Mouse (Mus musculus) neural tube, embryonic 11.5 days (tissue): ENCODE measurements around the gene Ptprt. TPM values are rescaled to one million over a fixed set of nuclear protein-coding genes. Genes with fewer than 3 reads are reported as not detected.

Experiments
- ATAC-seq: fragments of 200-750 bp; cut with Nextera tagmentation; 2 replicates; pipeline ENCODE4 v1.8.0; 2017; ENCODE audit warnings: moderate number of reproducible peaks, mild to moderate bottlenecking, moderate TSS enrichment, moderate library complexity; ENCODE audit not compliant: insufficient read depth, low FRiP score, low TSS enrichment
- DNase-seq: peaks from one replicate; pipeline ENCODE4 v3.0.0-alpha.2; 2015; ENCODE audit warnings: low spot score
- H3K27ac ChIP-seq: fragments of 300-500 bp; sonication (generic); 2 replicates; pipeline ENCODE4 v1.5.1; 2014; ENCODE audit warnings: low read depth, mild to moderate bottlenecking, low read length
- H3K27me3 ChIP-seq: fragments of 300-500 bp; sonication (generic); 2 replicates; pipeline ENCODE4 v1.6.1; 2014; ENCODE audit warnings: mild to moderate bottlenecking, low read length, mixed read lengths; ENCODE audit not compliant: control insufficient read depth, insufficient read depth
- H3K36me3 ChIP-seq: fragments of 300-500 bp; sonication (generic); 2 replicates; pipeline ENCODE4 v1.6.1; 2014; ENCODE audit warnings: mild to moderate bottlenecking, low read length, moderate library complexity, mixed read lengths; ENCODE audit not compliant: control insufficient read depth, insufficient read depth
- H3K4me1 ChIP-seq: fragments of 300-500 bp; sonication (generic); 2 replicates; pipeline ENCODE4 v1.6.1; 2014; ENCODE audit warnings: low read length, mixed read lengths; ENCODE audit not compliant: control insufficient read depth, insufficient read depth
- H3K4me2 ChIP-seq: fragments of 300-500 bp; sonication (generic); 2 replicates; pipeline ENCODE4 v1.6.1; 2014; ENCODE audit warnings: low read depth, mild to moderate bottlenecking, moderate library complexity
- H3K4me3 ChIP-seq: fragments of 300-500 bp; sonication (generic); 2 replicates; pipeline ENCODE4 v1.5.1; 2014; ENCODE audit warnings: low read depth, low read length
- H3K9ac ChIP-seq: fragments of 300-500 bp; sonication (generic); 2 replicates; pipeline ENCODE4 v1.6.1; 2014; ENCODE audit warnings: mild to moderate bottlenecking, low read length
- H3K9me3 ChIP-seq: fragments of 300-500 bp; sonication (generic); 2 replicates; pipeline ENCODE4 v1.6.1; 2016; ENCODE audit warnings: low read length; ENCODE audit not compliant: control insufficient read depth
- WGBS: fragments of 180-500 bp; shearing (Covaris S2); extraction: QIAGEN DNeasy Blood & Tissue Kit; methylation state at CpG from one replicate; pipeline ENCODE4 v1.1.7; 2014; 5-methylcytosine and 5-hydroxymethylcytosine counted together
- polyA plus RNA-seq: library from polyadenylated mRNA; unstranded; fragments of >200 nt; fragmentation: Nextera tagmentation; extraction: Ambion mirVana; gene quantifications from 2 replicates; pipeline ENCODE4 v1.2.1, GENCODE M21; 2014

The Ptprt gene
- polyA plus RNA-seq, 1 experiment from 2014 or later = 1.6 TPM

DNA sequence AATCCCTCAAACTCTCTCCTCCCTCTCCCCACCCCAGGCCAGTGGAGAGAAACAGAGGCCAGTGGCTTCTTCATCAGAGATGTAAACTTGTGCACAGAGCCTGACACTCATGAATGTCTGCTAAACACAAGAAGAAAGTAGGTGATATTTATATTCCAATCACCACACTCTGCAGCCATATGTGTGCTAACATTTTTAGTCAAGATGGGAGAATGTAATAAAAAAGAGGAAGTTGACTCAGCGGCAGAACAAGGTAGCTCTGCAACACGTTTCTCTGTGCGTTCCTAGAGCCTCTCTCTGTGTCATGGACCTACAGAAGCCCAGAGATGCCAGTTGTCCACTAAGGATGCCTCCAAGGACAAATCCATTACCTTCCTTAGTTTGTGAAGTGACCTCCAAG is 34.9 kb downstream of the Ptprt start:
- 93% methylated on average over 3 of the region's 3 CpGs for WGBS
- H3K9me3 ChIP-seq = no peaks in the 10 kb centered on the region
- H3K4me1 ChIP-seq = no peaks in the 10 kb centered on the region
- no peak overlapping the region for H3K4me2 ChIP-seq
- no peak for DNase-seq
- no peak overlapping the region for H3K9ac ChIP-seq
- no peak for ATAC-seq
- no peaks in the 10 kb centered on the region for H3K36me3 ChIP-seq
- no peak overlapping the region for H3K27ac ChIP-seq
- no peaks in the 10 kb centered on the region for H3K27me3 ChIP-seq
- no peak overlapping the region for H3K4me3 ChIP-seq

DNA sequence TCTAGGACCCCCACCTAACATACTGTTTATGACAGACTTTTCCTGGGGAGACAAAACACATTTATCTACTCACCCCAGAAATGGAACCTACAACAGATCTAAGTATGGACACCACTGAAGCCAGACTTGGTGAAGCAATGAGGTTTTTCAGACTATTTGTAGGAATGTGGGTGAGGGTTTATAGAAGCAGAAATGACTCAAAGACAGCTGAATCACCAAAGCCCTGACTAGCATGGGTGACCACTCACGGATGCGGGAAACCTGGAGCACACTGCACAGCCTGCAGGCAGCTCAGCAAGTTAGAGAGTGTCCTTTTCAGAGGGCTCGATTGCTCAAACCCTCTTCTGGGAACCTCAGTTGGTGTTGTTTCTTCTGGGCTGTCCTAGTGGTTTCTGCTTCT is 36.2 kb downstream of the Ptprt start:
- ATAC-seq (no peak), DNase-seq (no peak)
- H3K9ac ChIP-seq = no peak overlapping the region
- H3K4me2 ChIP-seq = no peak overlapping the region
- 87% methylated on average over 3 of the region's 3 CpGs for WGBS
- H3K4me3 ChIP-seq = no peak overlapping the region
- no peaks in the 10 kb centered on the region for H3K9me3 ChIP-seq
- H3K27ac ChIP-seq = no peak overlapping the region
- no peaks in the 10 kb centered on the region for H3K27me3 ChIP-seq
- no peaks in the 10 kb centered on the region for H3K36me3 ChIP-seq
- H3K4me1 ChIP-seq = no peaks in the 10 kb centered on the region

DNA sequence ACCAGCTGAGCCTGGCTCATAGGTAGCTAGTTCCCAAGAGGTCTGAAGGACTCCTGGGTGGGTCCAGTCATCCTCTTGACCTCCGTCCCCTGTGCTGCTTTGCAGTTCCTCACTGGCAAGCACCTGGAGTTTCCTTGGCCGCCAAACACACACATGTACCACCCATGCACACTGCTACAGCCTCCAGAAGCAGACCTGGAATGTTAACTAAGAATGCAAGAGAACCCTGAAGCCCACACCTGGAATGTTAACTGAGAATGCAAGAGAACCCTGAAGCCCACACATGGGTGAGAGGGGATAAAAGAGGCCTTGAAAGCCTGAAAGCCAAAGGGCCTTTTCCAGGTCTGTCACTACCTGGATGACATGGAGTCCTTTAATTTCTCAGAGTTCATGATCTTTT is 46.7 kb downstream of the Ptprt start:
- H3K4me2 ChIP-seq = no peak overlapping the region
- H3K4me3 ChIP-seq = no peak overlapping the region
- no peak for DNase-seq
- H3K27me3 ChIP-seq = no peaks in the 10 kb centered on the region
- 82% methylated on average over 2 of the region's 2 CpGs for WGBS
- H3K9ac ChIP-seq = no peak overlapping the region
- H3K4me1 ChIP-seq = no peaks in the 10 kb centered on the region
- H3K9me3 ChIP-seq = no peaks in the 10 kb centered on the region
- no peak overlapping the region for H3K27ac ChIP-seq
- no peak for ATAC-seq
- no peaks in the 10 kb centered on the region for H3K36me3 ChIP-seq

GRCm38 (mm10) chr2:162613480-162613879 is 47.5 kb downstream of the Ptprt start:
- WGBS = 71% methylated on average over 4 of the region's 4 CpGs
- Histone ChIP-seq H3K4me2 (no peak overlapping the region), H3K9ac (no peak overlapping the region), H3K27ac (no peak overlapping the region), H3K36me3 (no peaks in the 10 kb centered on the region), H3K9me3 (no peaks in the 10 kb centered on the region), H3K27me3 (no peaks in the 10 kb centered on the region), H3K4me3 (no peak overlapping the region), H3K4me1 (no peaks in the 10 kb centered on the region)
- ATAC-seq (no peak), DNase-seq (no peak)

DNA sequence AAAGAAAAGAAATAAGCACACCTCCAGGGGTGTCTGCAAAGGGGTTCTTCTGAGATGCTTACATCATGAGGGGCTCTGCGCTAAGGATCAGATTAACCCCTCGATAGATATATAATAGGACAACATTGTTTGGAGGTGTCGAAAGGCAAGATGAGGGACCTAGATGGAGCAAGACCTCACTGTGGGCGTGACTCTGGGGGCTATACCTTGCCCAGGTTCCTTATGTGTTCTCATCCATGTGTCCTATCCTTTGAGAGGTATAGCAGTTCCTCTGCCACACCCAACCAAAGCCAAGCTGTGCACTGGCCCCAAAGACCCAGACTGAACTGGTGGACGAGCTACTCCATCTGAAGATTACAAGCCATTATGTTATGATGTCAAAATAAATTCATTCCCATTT is 58.2 kb downstream of the Ptprt start:
- Histone ChIP-seq H3K4me2 (no peak overlapping the region), H3K9me3 (no peaks in the 10 kb centered on the region), H3K4me1 (no peaks in the 10 kb centered on the region), H3K27me3 (no peaks in the 10 kb centered on the region), H3K27ac (no peak overlapping the region), H3K4me3 (no peak overlapping the region), H3K9ac (no peak overlapping the region), H3K36me3 (no peaks in the 10 kb centered on the region)
- no peak for ATAC-seq
- DNase-seq = no peak
- 89% methylated on average over 5 of the region's 5 CpGs for WGBS

DNA sequence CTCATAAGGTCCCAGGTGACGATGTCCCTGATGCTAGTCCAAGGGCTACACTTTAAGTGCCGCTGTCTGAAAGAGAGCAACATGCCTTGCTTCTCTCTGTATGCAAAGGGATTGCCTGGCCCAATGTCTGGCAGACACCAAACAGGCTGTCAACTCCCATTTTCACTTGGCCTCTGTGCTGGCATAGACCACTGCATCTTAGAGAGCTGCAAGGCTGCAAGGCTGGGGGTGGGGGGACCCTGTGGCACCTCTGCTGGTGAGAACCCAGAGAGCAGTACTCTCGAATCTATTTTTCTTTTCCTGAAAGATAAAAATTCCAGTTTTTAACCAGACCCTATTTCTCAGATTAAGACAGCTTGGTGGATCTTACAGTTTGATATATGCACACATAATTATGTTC is 69.6 kb downstream of the Ptprt start:
- H3K4me1 ChIP-seq = no peaks in the 10 kb centered on the region
- H3K4me3 ChIP-seq = no peak overlapping the region
- ATAC-seq (no peak), DNase-seq (no peak)
- H3K27ac ChIP-seq = no peak overlapping the region
- H3K9ac ChIP-seq = no peak overlapping the region
- H3K9me3 ChIP-seq = no peaks in the 10 kb centered on the region
- no peak overlapping the region for H3K4me2 ChIP-seq
- no peaks in the 10 kb centered on the region for H3K27me3 ChIP-seq
- no peaks in the 10 kb centered on the region for H3K36me3 ChIP-seq
- 92% methylated on average over 3 of the region's 3 CpGs for WGBS

DNA sequence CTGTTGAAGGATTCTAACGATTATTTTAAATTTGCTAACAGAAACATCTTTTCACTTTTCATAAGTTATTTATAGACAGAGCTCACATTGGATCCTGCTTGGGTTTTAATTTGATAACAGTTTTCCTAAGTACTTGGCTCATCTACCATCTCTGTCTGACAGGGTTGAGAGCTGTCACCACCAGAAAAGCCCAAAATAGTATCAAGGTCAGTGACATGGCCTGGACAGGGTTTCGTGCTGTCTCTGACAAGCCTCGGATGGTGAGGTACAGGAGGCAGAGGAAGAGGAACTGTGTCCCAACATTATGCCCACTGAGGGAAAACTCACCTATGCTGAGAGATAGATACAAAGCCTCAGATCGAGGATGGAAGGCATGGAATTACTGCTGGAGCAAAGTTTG is 79.3 kb downstream of the Ptprt start:
- Histone ChIP-seq H3K27ac (no peak overlapping the region), H3K27me3 (no peaks in the 10 kb centered on the region), H3K9me3 (no peaks in the 10 kb centered on the region), H3K4me2 (no peak overlapping the region), H3K4me1 (no peaks in the 10 kb centered on the region), H3K9ac (no peak overlapping the region), H3K36me3 (no peaks in the 10 kb centered on the region), H3K4me3 (no peak overlapping the region)
- WGBS = 90% methylated on average over 4 of the region's 4 CpGs
- DNase-seq = no peak
- no peak for ATAC-seq

DNA sequence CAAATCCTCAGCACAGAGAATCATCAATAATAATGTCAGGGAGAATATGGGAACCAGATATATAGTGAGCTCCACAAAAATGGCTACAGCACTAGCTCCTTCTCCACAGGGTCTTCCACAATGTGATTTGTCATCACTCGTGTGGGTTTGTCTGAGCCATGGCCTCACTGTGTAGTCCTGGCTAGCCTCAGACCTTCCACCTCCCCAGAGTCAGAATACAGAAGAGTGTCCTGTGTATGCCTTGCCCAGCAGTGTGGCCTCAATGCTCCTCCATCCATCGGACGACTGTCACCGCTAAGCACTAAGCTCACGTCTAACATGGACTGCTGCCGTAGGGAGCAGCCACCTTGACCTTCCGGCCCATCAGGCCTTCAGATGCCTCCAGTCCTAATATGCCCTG is 83.1 kb downstream of the Ptprt start:
- DNase-seq (no peak), ATAC-seq (no peak)
- Histone ChIP-seq H3K9me3 (no peaks in the 10 kb centered on the region), H3K36me3 (no peaks in the 10 kb centered on the region), H3K4me2 (no peak overlapping the region), H3K4me3 (no peak overlapping the region), H3K4me1 (no peaks in the 10 kb centered on the region), H3K27ac (no peak overlapping the region), H3K27me3 (no peaks in the 10 kb centered on the region), H3K9ac (no peak overlapping the region)
- whole genome bisulfite sequencing = 94% methylated on average over 7 of the region's 7 CpGs

- H3K27me3 ChIP-seq = no peaks in the 10 kb centered on the region
- H3K27ac ChIP-seq = no peak overlapping the region
- no peak overlapping the region for H3K4me3 ChIP-seq
- ATAC-seq (no peak), DNase-seq (no peak)
- no peaks in the 10 kb centered on the region for H3K9me3 ChIP-seq
- H3K9ac ChIP-seq = no peak overlapping the region
- H3K4me2 ChIP-seq = no peak overlapping the region
- 83% methylated on average over 2 of the region's 2 CpGs for WGBS
- H3K4me1 ChIP-seq = no peaks in the 10 kb centered on the region
- no peaks in the 10 kb centered on the region for H3K36me3 ChIP-seq
Observed at GRCm38 (mm10) chr2:162572851-162573250, 88.1 kb downstream of the Ptprt start.
